Mouse (Mus musculus) retina, postnatal 1 day (tissue): ENCODE results near the gene Serpina11.
"Not testable (repeated sequence)": the region's sequence is repeated elsewhere in the genome, so short reads cannot be mapped to it uniquely, and the experiment has no call there.

Experiments used
- DNase-seq: peaks from one replicate; pipeline ENCODE4 v3.0.0-alpha.2; 2012

Gene Serpina11

GRCm38 (mm10) chr12:103969577-103970116 lies 20.1 kb downstream of the Serpina11 start:
- DNase-seq = no peak

DNA sequence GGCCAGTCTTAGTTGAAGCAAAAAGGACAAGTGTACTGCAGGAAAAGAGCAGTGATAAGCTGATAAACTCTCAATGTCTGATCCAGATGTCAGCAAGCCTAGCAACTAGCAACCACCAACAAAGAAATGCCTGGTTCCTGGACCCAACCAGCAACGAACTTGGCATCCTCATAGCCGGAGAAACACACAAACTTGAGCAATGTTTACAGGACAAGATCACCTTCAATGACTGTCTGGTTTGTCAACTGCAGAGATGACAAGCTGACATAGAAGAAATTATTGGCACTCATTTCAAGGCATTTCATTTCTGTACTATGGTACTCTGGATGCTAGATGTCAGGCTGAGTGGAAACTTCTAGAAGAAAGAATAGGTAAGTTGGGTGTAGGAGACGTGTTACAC lies 23.0 kb downstream of the Serpina11 start:
- DNase-seq = no peak

- no peak for DNase-seq
These were observed 26.5 kb downstream of the Serpina11 start for GRCm38 (mm10) chr12:103963288-103963687.

- no peak for DNase-seq
These were observed 26.9 kb downstream of the Serpina11 start for GRCm38 (mm10) chr12:103962860-103963259.

DNA sequence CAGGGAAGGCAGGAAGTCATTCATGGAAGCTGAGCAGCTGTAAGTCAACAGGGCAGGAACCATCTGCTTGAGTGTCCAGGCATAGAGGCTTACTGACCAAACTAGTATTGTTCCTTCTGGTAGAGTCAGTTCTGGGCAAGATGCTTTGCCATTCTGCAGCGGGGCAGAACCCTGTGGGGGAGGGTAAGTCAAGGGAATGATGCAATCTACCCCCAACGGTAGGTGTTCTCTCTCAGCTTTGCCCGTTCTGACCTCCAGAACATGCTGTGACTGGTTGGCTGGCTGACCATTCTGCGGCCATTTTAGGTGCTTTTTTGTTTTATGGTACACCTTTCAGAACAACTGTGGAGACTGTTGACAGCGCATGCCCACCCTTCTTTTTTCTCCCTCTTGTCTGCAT lies 27.4 kb downstream of the Serpina11 start:
- DNase-seq = no peak

DNA sequence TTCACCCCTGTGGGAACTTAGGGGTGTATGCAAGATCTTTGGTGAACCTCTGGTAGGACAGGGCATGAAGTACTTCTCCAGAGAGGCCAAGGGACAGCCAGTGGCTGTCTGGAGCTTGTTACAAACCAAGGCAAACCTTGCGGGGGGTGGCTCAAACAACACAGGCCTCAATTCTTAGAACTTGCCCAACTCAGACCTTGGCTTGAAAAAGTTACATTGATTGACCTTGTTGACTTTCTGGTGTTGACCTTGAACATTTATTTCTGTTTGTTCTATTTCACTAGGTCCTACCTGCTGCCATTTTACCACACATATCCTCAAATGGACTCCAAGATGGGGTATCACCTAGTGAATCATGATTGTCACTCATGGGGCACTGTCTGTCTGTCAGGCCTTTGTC lies 28.0 kb downstream of the Serpina11 start:
- no peak for DNase-seq

GRCm38 (mm10) chr12:103958798-103959197 lies 31.0 kb downstream of the Serpina11 start, which contains the start of gene Serpina1e:
Serpina1e (minus strand) TSS chr12:103958975.
- DNase-seq = no peak

DNA sequence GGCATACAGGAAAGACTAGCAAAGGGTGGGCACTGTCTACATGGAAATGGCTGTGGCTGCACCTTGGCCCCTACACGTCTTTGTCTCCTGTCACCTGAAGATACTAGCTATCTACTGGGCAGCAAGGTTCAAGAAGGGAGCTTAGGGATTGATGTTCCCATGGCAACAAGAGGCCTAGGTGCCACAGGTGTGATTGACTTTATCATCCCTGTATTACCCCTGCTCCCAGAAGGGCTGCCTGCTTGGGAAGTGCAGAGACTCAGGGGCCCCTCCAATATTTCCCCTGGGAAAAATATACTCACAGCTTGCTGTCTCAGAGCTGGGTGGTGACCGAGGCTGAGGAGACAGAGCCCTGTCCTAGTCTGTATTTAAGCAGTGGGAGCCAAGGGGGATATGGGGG lies 33.2 kb downstream of the Serpina11 start:
- not testable (repeated sequence) for DNase-seq

DNA sequence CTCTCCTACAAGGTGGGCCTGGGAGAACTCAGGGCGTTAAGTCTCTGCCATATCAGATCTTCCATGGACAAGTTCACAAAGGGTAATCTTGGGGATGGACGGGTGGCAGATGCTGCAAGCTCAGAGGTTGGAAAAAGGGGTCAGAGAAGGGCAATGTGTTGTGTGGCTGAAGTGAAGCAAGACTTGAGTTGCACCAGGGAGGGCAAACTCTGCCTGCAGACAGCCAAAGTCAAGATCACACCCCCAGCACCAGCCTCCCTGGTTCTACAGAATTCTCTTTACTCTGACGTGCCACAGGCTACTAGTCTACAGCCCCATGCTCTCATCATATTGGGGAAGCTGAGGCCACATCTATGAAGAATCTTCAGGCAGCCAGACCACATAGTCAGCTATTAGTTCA lies 36.8 kb downstream of the Serpina11 start:
- not testable (repeated sequence) for DNase-seq

DNA sequence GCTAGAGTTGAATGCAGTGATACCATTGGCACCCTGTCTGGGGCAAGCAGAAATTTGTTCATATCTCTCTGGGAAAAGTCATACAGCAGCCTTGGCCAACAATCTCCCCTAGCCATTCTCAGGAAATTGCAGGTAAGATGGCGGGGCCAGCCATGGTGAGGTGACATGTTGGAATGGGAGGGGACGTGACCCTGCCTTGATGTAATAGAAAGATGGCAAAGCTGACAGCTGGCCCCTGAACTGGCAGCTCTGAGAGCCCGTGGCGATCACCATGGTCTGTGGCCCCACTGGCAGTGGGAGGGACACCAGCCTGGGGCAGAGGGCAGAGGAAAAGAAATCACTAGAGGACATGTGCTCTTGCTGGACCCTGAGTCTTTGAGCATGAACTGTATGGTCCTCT lies 43.5 kb downstream of the Serpina11 start:
- DNase-seq = no peak
